Mouse (Mus musculus): ENCODE measurements around the gene Smox.

DNA sequence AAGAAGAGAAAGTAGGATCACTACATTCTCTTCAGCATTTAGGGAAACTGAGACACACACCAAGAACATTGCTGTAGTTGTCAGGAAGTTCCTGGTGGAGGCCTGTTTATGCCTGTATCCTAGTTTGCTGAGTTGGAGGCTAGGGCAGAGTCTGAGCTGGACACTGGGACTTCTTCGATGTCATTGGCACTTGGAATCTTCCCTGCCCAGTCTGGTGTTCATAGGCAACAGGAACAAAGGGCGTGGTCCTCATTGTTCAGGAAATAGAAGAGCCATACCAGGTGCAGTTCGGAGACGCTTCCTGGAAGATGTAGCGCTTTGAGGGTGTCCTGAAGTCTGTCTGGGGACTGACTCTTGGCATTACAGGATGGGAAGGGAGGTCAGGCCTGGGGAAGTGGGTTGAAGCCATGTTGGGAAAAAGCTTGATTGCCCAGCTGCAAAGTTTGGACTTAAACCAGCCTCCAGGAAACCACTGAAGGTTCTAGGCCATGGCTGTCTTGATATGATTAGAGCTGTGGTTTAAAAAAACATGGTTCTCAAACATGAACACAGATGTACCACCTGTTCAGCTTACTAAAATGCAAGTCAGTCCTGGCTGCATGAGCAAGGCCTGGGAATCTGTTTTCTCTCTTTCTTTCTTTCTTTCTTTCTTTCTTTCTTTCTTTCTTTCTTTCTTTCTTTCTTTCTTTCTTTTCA lies 5.0 kb downstream of the Smox start:
- TF ChIP-seq POLR2A (IDR thresholded peaks at IDR 0.05; ENCODE audit: control insufficient read depth, extremely low read depth, insufficient read depth, low read length, poor library complexity) (no peak), CTCF (IDR thresholded peaks at IDR 0.05; ENCODE audit: borderline replicate concordance, control insufficient read depth, extremely low read depth, insufficient read depth, low read length, poor library complexity) (no peak)

Measured in thymus, adult 2 months (tissue).